Mouse (Mus musculus) 416B (cell line): ENCODE data around the gene Sirpa.
A peak's percentile ranks its signal among the peaks of the same experiment; 100 is the strongest.

Experiments
- DNase-seq: peaks from one replicate; pipeline ENCODE4 v3.0.0; 2011; ENCODE audit warnings: low read depth

The Sirpa gene

GRCm38 (mm10) chr2:129584905-129585304 lies 7.7 kb upstream of the Sirpa start:
- DNase-seq: no peak

GRCm38 (mm10) chr2:129585904-129586514 lies 6.6 kb upstream of the Sirpa start:
- no peak for DNase-seq

GRCm38 (mm10) chr2:129587241-129587640 lies 5.4 kb upstream of the Sirpa start:
- DNase-seq: no peak

GRCm38 (mm10) chr2:129587825-129588251 lies 4.8 kb upstream of the Sirpa start:
- no peak for DNase-seq

GRCm38 (mm10) chr2:129591897-129592296 lies 738 bp upstream of the Sirpa start:
- DNase-seq: peak; percentile 33

DNA sequence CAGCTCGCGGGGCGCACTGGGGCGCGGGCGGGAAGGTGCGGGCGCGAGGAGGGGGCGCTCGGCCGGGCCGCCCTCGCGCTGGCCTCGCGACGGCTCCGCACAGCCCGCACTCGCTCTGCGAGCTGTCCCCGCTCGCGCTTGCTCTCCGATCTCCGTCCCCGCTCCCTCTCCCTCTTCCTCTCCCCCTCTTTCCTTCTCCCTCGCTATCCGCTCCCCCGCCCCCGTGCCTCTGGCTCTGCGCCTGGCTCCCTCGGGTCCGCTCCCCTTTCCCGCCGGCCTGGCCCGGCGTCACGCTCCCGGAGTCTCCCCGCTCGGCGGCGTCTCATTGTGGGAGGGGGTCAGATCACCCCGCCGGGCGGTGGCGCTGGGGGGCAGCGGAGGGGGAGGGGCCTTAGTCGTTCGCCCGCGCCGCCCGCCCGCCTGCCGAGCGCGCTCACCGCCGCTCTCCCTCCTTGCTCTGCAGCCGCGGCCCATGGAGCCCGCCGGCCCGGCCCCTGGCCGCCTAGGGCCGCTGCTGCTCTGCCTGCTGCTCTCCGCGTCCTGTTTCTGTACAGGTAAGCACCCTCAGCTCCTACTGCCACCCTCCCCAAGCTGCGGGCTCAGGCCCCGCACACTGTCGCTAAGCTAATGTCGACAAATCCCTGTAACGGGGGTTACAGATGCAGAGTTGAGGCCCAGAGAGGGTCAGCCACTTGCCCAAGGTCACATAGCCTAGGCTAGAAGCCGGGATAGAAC lies 673 bp downstream of the Sirpa start:
- DNase-seq: no peak

DNA sequence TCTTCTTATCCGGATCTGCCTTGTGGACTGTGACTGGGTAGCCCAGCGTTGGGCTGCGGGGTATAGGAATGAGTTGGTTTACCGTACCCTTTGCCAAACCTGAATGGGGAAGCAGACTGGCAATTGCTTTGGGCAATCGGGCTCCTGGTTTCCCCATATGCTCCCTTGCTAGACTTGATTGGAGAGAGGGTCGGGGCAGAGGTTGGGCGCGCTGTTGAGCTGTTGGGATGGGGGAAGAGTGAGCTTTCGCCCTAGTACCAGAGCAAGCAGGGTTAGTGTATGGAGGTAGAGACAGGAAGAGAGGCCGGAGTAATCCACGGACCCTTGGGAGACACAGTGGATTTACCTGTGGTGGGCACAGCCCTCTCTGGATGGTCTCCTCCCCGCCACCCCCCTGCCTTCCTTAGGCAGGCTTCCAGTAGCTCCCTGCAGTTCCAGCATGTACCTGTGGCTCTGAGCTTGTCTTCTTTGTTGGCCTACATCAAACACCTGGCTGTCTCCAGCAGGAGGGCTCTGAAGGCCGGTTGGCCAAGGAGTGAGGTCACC lies 1.3 kb downstream of the Sirpa start:
- no peak for DNase-seq

DNA sequence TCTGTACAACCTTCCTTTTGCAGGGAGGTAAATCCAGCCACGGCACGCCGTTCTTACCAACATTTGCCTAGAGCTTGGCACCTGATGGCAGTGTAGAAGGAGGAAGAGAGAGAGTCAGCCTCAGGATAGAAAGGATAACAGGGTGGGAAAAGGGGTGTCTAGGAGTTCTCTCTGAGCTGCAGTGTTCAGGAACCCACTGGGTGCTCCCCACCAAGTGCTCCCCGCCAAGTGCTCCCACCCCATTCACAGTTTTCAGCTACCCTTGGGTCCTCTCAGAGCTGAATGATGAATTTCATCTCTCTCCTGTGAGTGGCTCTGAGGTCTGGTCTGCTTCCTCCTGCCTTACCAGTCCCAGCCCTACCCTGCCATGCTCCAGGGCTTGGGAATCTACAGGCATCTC lies 1.9 kb downstream of the Sirpa start:
- DNase-seq: no peak

GRCm38 (mm10) chr2:129595206-129595605 lies 2.6 kb downstream of the Sirpa start:
- DNase-seq: no peak

DNA sequence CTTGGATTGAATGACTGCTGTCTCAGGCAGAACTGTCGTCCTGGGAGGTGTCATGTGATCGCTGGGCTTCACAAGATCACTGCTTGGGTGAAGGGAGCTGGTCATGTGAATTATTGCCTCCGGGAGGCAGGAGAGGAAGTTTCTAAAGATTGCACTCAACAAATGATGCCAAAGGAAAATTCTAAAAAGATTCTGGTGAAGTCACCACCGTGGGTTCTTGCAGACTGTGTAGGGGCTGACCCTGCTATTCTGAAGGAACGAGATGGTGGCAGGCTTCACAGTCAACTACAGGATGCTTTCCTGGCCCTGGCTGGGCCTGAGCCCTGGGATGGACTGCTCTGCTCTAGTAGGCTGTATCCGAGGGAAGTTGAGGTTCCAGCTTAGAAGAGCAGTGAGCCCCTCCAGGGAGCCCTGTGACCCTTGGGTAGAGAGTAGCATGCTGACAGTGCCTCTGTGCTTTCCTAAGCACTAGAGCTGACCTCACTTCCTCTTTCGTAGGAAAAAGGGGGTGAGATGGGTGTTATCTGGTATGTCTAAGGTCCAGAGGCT lies 3.1 kb downstream of the Sirpa start:
- DNase-seq: peak; percentile 15

DNA sequence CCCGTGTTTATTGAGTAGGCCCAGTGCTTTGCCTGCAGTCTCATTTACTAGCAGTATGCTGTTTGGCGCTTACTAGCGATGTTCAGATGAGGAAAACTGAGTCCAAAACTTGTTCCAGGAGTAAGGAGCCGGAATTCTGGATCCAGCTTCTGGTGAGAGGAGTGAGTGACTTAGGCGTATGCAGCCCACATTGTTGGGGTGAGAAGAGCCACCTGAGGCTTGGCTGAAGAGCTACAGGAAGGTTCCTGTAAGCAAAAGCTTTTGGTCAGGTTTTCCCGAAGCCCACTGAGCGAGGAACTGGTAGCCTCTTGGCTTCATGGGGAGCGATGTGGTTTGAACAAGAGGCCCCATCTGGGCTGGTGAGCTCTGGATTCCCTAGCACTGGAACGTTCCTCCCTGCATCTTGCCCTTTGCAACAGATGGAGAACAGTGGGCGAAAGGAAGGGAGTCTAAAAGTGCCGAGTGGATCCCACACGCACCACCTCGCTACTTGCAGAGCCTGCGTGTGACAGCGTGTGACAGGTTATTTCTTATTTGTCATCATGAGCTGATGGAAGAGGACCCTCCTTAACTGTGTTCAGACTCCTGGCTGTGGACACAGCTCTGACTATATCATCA lies 4.0 kb downstream of the Sirpa start:
- no peak for DNase-seq

- DNase-seq: no peak
Observed at GRCm38 (mm10) chr2:129597581-129597980, 4.9 kb downstream of the Sirpa start.

DNA sequence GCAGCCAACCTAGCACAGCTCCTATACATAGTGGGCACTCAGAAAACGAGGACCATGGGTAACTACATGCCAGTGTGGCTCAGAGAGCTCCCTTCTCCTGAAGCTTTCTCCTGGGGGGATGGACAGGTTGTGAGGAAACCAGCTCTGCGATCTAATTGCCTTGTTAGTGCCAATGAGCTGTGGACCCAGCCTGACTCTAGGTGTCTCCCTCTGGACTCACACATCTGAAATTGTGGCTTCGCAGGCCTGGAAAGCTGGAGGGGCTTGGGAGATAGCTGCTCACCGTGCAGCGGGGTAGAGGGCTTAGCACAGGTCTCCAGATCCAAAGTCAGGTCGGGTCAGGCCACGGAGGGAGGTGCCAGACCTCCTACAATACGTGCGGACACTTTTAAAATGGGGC lies 5.5 kb downstream of the Sirpa start:
- DNase-seq: no peak

DNA sequence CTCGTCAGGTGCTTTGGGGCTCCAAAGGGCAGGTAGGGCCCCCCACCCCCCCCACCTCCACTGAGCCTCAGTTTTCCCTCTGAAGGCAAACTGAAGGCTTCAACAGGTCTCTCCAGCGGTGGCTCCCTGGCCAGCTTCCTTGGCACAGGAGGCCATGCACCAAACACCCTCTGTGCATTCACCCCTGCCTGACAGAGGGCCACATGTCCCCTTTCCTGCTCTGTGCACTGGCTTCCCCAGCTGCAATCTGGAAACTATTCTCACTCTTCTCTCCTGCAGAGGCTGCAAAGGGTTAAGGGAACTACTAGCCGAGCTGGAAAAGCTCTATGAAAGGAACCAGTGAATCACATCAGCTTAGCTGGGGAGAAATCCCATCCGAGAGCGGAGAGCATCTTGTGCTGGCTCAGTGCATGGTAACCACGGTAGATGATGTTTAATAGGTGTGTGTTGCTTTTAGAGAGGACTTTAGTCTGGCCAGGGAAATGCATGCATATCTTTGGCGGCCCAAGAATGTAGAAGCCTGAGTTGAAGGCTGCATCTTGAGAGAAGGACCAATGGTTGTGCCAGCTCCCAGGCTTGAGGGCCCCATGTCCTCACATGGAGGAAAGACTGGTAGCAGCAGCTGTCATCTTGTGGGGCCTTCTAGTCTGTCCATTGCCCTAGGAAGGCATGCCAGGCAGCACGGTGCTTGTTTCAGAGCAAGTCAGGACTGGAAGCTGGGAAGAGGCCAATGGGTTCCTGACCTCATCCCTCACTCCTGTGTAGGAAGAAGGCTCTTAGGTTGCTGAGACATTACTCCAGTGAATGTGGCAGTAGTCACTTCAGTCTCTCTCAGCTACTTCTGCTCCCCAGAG lies 6.8 kb downstream of the Sirpa start:
- DNase-seq: no peak

DNA sequence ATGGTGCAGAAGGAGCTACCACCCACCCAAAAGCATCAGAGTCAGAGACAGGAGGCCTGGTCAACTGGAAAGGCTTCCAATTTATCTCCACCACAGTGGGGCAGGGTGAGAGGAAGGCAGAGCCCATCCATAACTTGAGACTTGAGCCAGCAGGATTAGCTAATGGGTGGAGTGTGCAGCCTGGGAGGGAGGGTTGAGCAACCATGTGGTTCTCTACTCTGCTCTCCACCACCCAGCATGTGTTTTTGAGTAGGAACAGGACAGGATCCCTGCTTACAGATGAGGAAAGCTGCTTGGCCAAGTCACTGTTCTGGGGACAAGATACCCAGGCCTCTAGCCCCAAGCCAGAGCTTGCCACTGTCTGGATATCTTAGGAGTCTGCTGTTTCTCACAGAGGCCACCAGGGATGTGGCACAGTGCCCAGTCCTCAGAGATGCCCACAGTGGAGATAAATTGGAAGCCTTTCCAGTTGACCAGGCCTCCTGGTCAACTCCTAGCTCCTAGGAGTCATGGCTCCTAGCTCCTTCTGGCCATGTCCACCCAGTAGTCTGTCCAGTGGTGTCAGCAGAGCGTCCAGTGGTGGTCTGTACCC lies 8.5 kb downstream of the Sirpa start:
- no peak for DNase-seq

- DNase-seq: peak; percentile 21
Observed at GRCm38 (mm10) chr2:129601894-129602663, 9.4 kb downstream of the Sirpa start.

DNA sequence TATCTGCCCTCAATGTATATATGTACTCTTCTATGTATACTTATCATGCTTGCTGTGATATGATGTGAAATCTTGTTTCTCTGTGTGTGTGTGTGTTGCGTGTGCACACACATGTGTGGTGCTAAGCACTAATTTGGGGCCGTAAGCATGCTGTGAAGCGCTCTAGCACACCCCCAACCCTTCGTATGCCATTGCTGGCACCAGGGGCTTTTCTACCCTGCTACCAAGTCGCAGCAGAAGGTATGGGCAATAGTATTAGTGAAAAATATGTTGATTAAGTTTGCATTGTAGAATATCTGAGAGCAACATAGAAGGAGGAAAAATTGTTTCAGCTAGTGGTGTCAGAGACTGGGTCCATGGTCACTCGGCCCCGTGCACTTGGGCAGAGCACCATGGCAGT lies 10.2 kb downstream of the Sirpa start:
- no peak for DNase-seq

GRCm38 (mm10) chr2:129603536-129603935 lies 10.9 kb downstream of the Sirpa start:
- no peak for DNase-seq

DNA sequence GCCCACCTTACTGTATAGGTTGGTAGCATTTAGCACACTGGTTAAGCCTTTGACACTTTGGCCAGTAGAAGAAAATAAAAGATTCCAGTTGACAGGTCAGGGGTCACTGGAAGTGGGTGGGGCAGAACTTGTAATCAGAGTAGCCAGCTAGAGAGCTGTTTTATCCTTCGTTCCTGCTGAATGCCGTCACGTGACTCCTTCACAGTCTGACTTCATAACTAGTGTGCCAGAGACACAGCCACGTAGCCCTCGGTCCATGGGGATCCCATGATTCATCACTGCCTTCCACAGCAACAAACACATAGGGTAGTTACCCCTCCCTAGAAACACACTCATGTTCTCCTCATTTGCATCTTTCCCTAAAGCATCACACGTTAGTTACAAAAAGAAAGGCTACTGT lies 11.4 kb downstream of the Sirpa start:
- no peak for DNase-seq

DNA sequence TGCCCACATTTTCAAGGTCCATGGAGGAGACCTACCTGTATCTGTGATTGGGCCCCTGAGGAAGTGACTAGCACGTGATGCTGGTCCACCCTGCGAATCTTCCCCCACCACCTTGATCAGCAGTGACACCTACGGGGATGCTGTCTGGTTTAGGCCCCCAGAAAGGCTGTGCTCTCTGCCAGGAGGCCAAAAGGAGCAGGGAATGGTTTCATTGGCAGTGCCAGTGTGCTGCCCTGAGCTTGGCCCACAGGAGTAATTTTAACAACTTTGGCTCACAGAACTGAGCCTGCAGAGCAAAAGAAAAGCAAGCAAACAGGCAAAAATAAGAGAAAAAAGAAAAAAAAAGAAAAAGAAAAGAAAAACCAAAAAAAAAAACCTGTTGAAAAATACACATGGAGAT lies 13.2 kb downstream of the Sirpa start:
- no peak for DNase-seq

GRCm38 (mm10) chr2:129606269-129606668 lies 13.6 kb downstream of the Sirpa start:
- DNase-seq: no peak
